Mouse (Mus musculus) cerebellum, postnatal 36 days (tissue): ENCODE measurements around the gene H2-Eb1.
A peak's percentile ranks its signal among the peaks of the same experiment; 100 is the strongest.

Source experiments
- DNase-seq, 2 experiments: peaks; one replicate each; pipeline ENCODE4 v3.0.0; 2021 to 2022; ENCODE audit warnings: mixed read lengths in 2 of 2

The H2-Eb1 gene

GRCm38 (mm10) chr17:34325436-34325835 lies 19.8 kb downstream of the H2-Eb1 start, which contains the start of gene H2-Eb2:
Gene H2-Eb2, plus strand, starts transcription at chr17:34325665.
- no peak for DNase-seq

- no peak for DNase-seq
These were observed 20.7 kb downstream of the H2-Eb1 start for GRCm38 (mm10) chr17:34326373-34326772.

GRCm38 (mm10) chr17:34329807-34330206 lies 24.1 kb downstream of the H2-Eb1 start:
- DNase-seq: no peak

- DNase-seq: no peak
These were observed 25.5 kb downstream of the H2-Eb1 start for GRCm38 (mm10) chr17:34331200-34331599.

- no peak for DNase-seq
These were observed 35.1 kb downstream of the H2-Eb1 start for GRCm38 (mm10) chr17:34340619-34341402.

- DNase-seq: no peak
These were observed 39.2 kb downstream of the H2-Eb1 start for GRCm38 (mm10) chr17:34344882-34345281.

- DNase-seq: no peak
These were observed 39.8 kb downstream of the H2-Eb1 start for GRCm38 (mm10) chr17:34345486-34345885.

GRCm38 (mm10) chr17:34346041-34346440 lies 40.4 kb downstream of the H2-Eb1 start:
- no peak for DNase-seq

- peak; percentile 5 to 10 for DNase-seq
These were observed 42.1 kb downstream of the H2-Eb1 start for GRCm38 (mm10) chr17:34347606-34348308.

GRCm38 (mm10) chr17:34349429-34349828 lies 43.8 kb downstream of the H2-Eb1 start:
- peak; percentile 61 to 77 for DNase-seq

GRCm38 (mm10) chr17:34354539-34354938 lies 48.9 kb downstream of the H2-Eb1 start, which contains the start of gene Btnl2:
Gene Btnl2, plus strand, starts transcription at chr17:34354822.
- DNase-seq: no peak

- DNase-seq: no peak
These were observed 49.3 kb downstream of the H2-Eb1 start for GRCm38 (mm10) chr17:34354940-34355339.

- no peak for DNase-seq
These were observed 57.4 kb downstream of the H2-Eb1 start for GRCm38 (mm10) chr17:34362954-34363546.

- DNase-seq: no peak
These were observed 58.1 kb downstream of the H2-Eb1 start for GRCm38 (mm10) chr17:34363676-34364310.

- DNase-seq: no peak
These were observed 59.4 kb downstream of the H2-Eb1 start for GRCm38 (mm10) chr17:34365031-34365430.
